Comparison of ENCODE assay signal across 18 mouse cellular contexts in the genomic region with DNA sequence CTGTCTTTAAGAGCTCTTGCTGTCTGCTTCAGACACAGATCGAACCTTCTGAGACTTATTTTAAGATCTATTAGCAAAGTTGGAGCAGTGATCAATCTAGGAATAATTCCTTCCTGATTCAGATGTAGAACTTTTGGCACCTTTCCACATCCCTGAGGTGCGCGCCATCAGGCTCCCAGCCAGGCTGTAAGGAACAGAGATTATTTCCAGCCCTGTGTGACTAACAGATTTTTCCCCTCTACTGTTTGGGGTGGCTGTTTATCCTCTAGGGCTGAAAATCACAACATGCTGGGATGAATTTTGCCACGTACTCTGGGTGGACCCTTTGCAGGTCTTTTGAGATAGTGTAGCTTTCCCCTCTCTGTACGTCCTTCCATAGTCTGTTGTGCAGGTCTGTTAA.
DNase-seq lines count a peak whose midpoint lies in the region; ATAC-seq and TF ChIP-seq lines count a peak whose summit lies in the region.
"Had no signal": no experiment of that assay in that cellular context is flagged by ENCODE, and none has a peak within 500 bp of the region (broad histone marks: within the 10 kb centered on the region; RNA-seq: fewer than 3 reads in every experiment).

No protein-coding gene starts in this region.

- no peak overlapping the region for H3K4me2 ChIP-seq in heart, postnatal 0 days (ENCODE audit: low read depth, low read length)
- H3K4me2 ChIP-seq in heart, embryonic 12.5 days: no peak overlapping the region
- H3K4me2 ChIP-seq: embryonic facial prominence, embryonic 15.5 days; hindbrain, embryonic 15.5 days; neural tube, embryonic 12.5 days had no signal

- H3K9me3 ChIP-seq in heart, postnatal 0 days (replicated peaks; ENCODE audit: control insufficient read depth, low read length): no peaks in the 10 kb centered on the region
- no peaks in the 10 kb centered on the region for H3K9me3 ChIP-seq in heart, embryonic 12.5 days (replicated peaks)
- H3K9me3 ChIP-seq: embryonic facial prominence, embryonic 15.5 days; forebrain, embryonic 10.5 days; hindbrain, embryonic 15.5 days; megakaryocyte, embryonic 14.5 days; neural tube, embryonic 12.5 days had no signal

- H3K36me3 ChIP-seq in heart, postnatal 0 days (replicated peaks; ENCODE audit: control insufficient read depth, insufficient read depth, low read length): peaks cover 8% of the 10 kb centered on the region; the same call in 1 of the 2 replicates
- H3K36me3 ChIP-seq in heart, embryonic 12.5 days: 0 out of 2 replicates have a peak, but pooled peaks cover 12% of the 10 kb centered on the region
- H3K36me3 ChIP-seq: embryonic facial prominence, embryonic 15.5 days; forebrain, embryonic 10.5 days; hindbrain, embryonic 15.5 days; neural tube, embryonic 12.5 days had no signal

- no peaks in the 10 kb centered on the region for H3K27me3 ChIP-seq in heart, postnatal 0 days (ENCODE audit: control insufficient read depth, insufficient read depth, low read length)
- no peaks in the 10 kb centered on the region for H3K27me3 ChIP-seq in heart, embryonic 12.5 days (replicated peaks)
- H3K27me3 ChIP-seq: embryonic facial prominence, embryonic 15.5 days; hindbrain, embryonic 15.5 days; megakaryocyte, embryonic 14.5 days; neural tube, embryonic 12.5 days had no signal

- no peak overlapping the region for H3K4me3 ChIP-seq in heart, postnatal 0 days (ENCODE audit: low read depth, low read length)
- no peak overlapping the region for H3K4me3 ChIP-seq in heart, embryonic 12.5 days
- H3K4me3 ChIP-seq: embryonic facial prominence, embryonic 15.5 days; forebrain, embryonic 10.5 days; hindbrain, embryonic 15.5 days; megakaryocyte, embryonic 14.5 days; neural tube, embryonic 12.5 days had no signal

- DNase-seq in heart, postnatal 0 days (ENCODE audit: low spot score): no peak
- DNase-seq in Muller cell, postnatal 12 days (ENCODE audit: inconsistent ontology term): peak; percentile 42
- peak; percentile 29 for DNase-seq in brain, embryonic 14.5 days (ENCODE audit: low read depth)
- DNase-seq in cerebellum, postnatal 10 days: peak; percentile 63 to 66
- DNase-seq in urinary bladder, adult 2 months (ENCODE audit: low spot score): no peak
- no peak for DNase-seq in gastrocnemius, postnatal 10 days
- DNase-seq: liver; liver, postnatal 0 days; lung, postnatal 14 days; thymus, postnatal 4 days had no signal

- H3K4me1 ChIP-seq in heart, postnatal 0 days (ENCODE audit: control insufficient read depth, insufficient read depth): peaks cover 9% of the 10 kb centered on the region; the same call in 1 of the 2 replicates
- H3K4me1 ChIP-seq in heart, embryonic 12.5 days (replicated peaks): no peaks in the 10 kb centered on the region
- H3K4me1 ChIP-seq: forebrain, embryonic 10.5 days; hindbrain, embryonic 15.5 days; megakaryocyte, embryonic 14.5 days; neural tube, embryonic 12.5 days had no signal

- ATAC-seq in heart, postnatal 0 days (ENCODE audit: insufficient read depth, low read depth): no peak
- no peak for ATAC-seq in heart, embryonic 12.5 days (ENCODE audit: insufficient number of reproducible peaks, low FRiP score)
- ATAC-seq: intestine, embryonic 16.5 days; liver, postnatal 0 days had no signal

- 30% methylated on average over 5 of the region's 5 CpGs for WGBS in heart, postnatal 0 days
- 63% methylated on average over 5 of the region's 5 CpGs for WGBS in heart, embryonic 12.5 days

- no peak for TF ChIP-seq POLR2A in brain, embryonic 14.5 days (IDR thresholded peaks at IDR 0.05; ENCODE audit: borderline replicate concordance, extremely low read depth, insufficient read depth, insufficient read length, poor library complexity, severe bottlenecking)

- TF ChIP-seq CTCF in heart, postnatal 0 days (IDR thresholded peaks at IDR 0.05; ENCODE audit: low read depth): no peak
- TF ChIP-seq CTCF in brain, embryonic 14.5 days (IDR thresholded peaks at IDR 0.05; ENCODE audit: borderline replicate concordance, extremely low read depth, insufficient read depth, insufficient read length): no peak

- H3K9ac ChIP-seq in heart, postnatal 0 days (replicated peaks; ENCODE audit: low read depth, low read length): no peak overlapping the region
- H3K9ac ChIP-seq in heart, embryonic 12.5 days: no peak overlapping the region
- H3K9ac ChIP-seq: embryonic facial prominence, embryonic 15.5 days; hindbrain, embryonic 15.5 days; liver, postnatal 0 days; neural tube, embryonic 12.5 days had no signal

- peak overlapping the region; percentile 22; the same call in 1 of the 2 replicates for H3K27ac ChIP-seq in heart, postnatal 0 days (ENCODE audit: low read depth)
- H3K27ac ChIP-seq in heart, embryonic 12.5 days (ENCODE audit: poor library complexity, severe bottlenecking): no peak overlapping the region
- H3K27ac ChIP-seq: embryonic facial prominence, embryonic 15.5 days; forebrain, embryonic 10.5 days; hindbrain, embryonic 15.5 days; kidney, postnatal 0 days; neural tube, embryonic 12.5 days had no signal

- no peak for TF ChIP-seq EP300 in heart, postnatal 0 days (IDR thresholded peaks at IDR 0.05; ENCODE audit: low read depth)

Comparison
In these comparisons a context has a peak if more than half of its experiments do, and no peak if none do; other contexts are left out.
1. DNase-seq: peak in Muller cell, postnatal 12 days (single experiment), brain, embryonic 14.5 days (single experiment) and cerebellum, postnatal 10 days (2 of 2); none in heart, postnatal 0 days (single experiment), urinary bladder, adult 2 months (single experiment) and gastrocnemius, postnatal 10 days (single experiment).